Mouse (Mus musculus): ENCODE data around the gene Ccdc182.

Ccdc182 gene

GRCm38 (mm10) chr11:88293631-88294393 lies at the start of gene Ccdc182:
Gene Ccdc182, plus strand, starts transcription at chr11:88294058.
- DNase-seq (ENCODE audit: inconsistent ontology term), result no peak

- no peak for DNase-seq (ENCODE audit: inconsistent ontology term)
Measured at GRCm38 (mm10) chr11:88245581-88246170, 48.2 kb upstream of the Ccdc182 start.

- DNase-seq (ENCODE audit: inconsistent ontology term), result no peak
Measured at GRCm38 (mm10) chr11:88248636-88249035, 45.2 kb upstream of the Ccdc182 start.

- DNase-seq (ENCODE audit: inconsistent ontology term), result peak; percentile 48
Measured at GRCm38 (mm10) chr11:88250568-88250967, 43.3 kb upstream of the Ccdc182 start.

- no peak for DNase-seq (ENCODE audit: inconsistent ontology term)
Measured at GRCm38 (mm10) chr11:88251295-88251694, 42.6 kb upstream of the Ccdc182 start.

GRCm38 (mm10) chr11:88251972-88252766 lies 41.7 kb upstream of the Ccdc182 start:
- DNase-seq (ENCODE audit: inconsistent ontology term), result peak; percentile 83

- peak; percentile 49 for DNase-seq (ENCODE audit: inconsistent ontology term)
Measured at GRCm38 (mm10) chr11:88252767-88253513, 40.9 kb upstream of the Ccdc182 start.

- DNase-seq (ENCODE audit: inconsistent ontology term), result peak; percentile 43
Measured at GRCm38 (mm10) chr11:88253514-88254167, 40.2 kb upstream of the Ccdc182 start.

- no peak for DNase-seq (ENCODE audit: inconsistent ontology term)
Measured at GRCm38 (mm10) chr11:88257700-88258099, 36.2 kb upstream of the Ccdc182 start.

GRCm38 (mm10) chr11:88258212-88258611 lies 35.6 kb upstream of the Ccdc182 start:
- DNase-seq (ENCODE audit: inconsistent ontology term), result no peak

GRCm38 (mm10) chr11:88260463-88260862 lies 33.4 kb upstream of the Ccdc182 start:
- DNase-seq (ENCODE audit: inconsistent ontology term), result no peak

GRCm38 (mm10) chr11:88264889-88265288 lies 29.0 kb upstream of the Ccdc182 start:
- DNase-seq (ENCODE audit: inconsistent ontology term), result no peak

- DNase-seq (ENCODE audit: inconsistent ontology term), result peak; percentile 43
Measured at GRCm38 (mm10) chr11:88266311-88266710, 27.5 kb upstream of the Ccdc182 start.

GRCm38 (mm10) chr11:88271870-88272269 lies 22.0 kb upstream of the Ccdc182 start:
- no peak for DNase-seq (ENCODE audit: inconsistent ontology term)

- DNase-seq (ENCODE audit: inconsistent ontology term), result no peak
Measured at GRCm38 (mm10) chr11:88274111-88274879, 19.6 kb upstream of the Ccdc182 start.

GRCm38 (mm10) chr11:88274901-88275498 lies 18.9 kb upstream of the Ccdc182 start:
- DNase-seq (ENCODE audit: inconsistent ontology term), result no peak

- no peak for DNase-seq (ENCODE audit: inconsistent ontology term)
Measured at GRCm38 (mm10) chr11:88275949-88276348, 17.9 kb upstream of the Ccdc182 start.

GRCm38 (mm10) chr11:88276534-88277308 lies 17.1 kb upstream of the Ccdc182 start:
- peak; percentile 79 for DNase-seq (ENCODE audit: inconsistent ontology term)

- no peak for DNase-seq (ENCODE audit: inconsistent ontology term)
Measured at GRCm38 (mm10) chr11:88279006-88279405, 14.9 kb upstream of the Ccdc182 start.

All from Muller cell, postnatal 12 days (primary cell).